ENCODE assay signal across 10 mouse cellular contexts in genomic region chr8:122554786-122555185, GRCm38 (mm10). TPM values are rescaled to one million over a fixed set of nuclear protein-coding genes. Genes with fewer than 3 reads are reported as not detected.
DNase-seq lines count a peak whose midpoint lies in the region; TF ChIP-seq lines count a peak whose summit lies in the region.
"Had no signal": no experiment of that assay in that cellular context is flagged by ENCODE, and none has a peak within 500 bp of the region (broad histone marks: within the 10 kb centered on the region; RNA-seq: fewer than 3 reads in every experiment).

No protein-coding gene starts in this region.

- H3K4me3 ChIP-seq in bone marrow macrophage, adult 2 months (ENCODE audit: insufficient read depth, low read length): no peak overlapping the region
- H3K4me3 ChIP-seq: neural tube, embryonic 13.5 days had no signal

- no peak for TF ChIP-seq POLR2A in bone marrow macrophage, adult 2 months (IDR thresholded peaks at IDR 0.05; ENCODE audit: borderline replicate concordance, low read depth, low read length)

- no peak for TF ChIP-seq CTCF in bone marrow macrophage, adult 2 months (IDR thresholded peaks at IDR 0.05; ENCODE audit: low read depth, low read length)

- DNase-seq in frontal cortex, adult 2 months (ENCODE audit: extremely low spot score in 1 of 2, low spot score in 1 of 2): peak; percentile 60 to 83
- DNase-seq in frontal cortex, postnatal 14 days (ENCODE audit: low spot score in 2 of 2): no peak
- peak; percentile 83 to 89 for DNase-seq in cerebellum, postnatal 14 days
- DNase-seq in left cerebral cortex, postnatal 36 days (ENCODE audit: low spot score in 2 of 2): peak; percentile 61 to 65
- no peak for DNase-seq in B cell, adult 2 months
- DNase-seq in kidney, adult 9 months: no peak
- no peak for DNase-seq in heart, adult 18-20 months

- intact Hi-C loops in left cerebral cortex, postnatal 36 days (cut with DNase I): no loop called here

- peaks cover 37% of the 10 kb centered on the region for H3K4me1 ChIP-seq in bone marrow macrophage, adult 2 months (ENCODE audit: control insufficient read depth, insufficient read depth, low read length)

- H3K27ac ChIP-seq in bone marrow macrophage, adult 2 months (ENCODE audit: insufficient read depth, low read depth, low read length): peak overlapping the region; percentile 94; the same call in 1 of the 2 replicates
- H3K27ac ChIP-seq: liver, embryonic 14.5 days; neural tube, embryonic 13.5 days had no signal

RNA-seq across cellular contexts. Expression of gene Piezo1, which starts 3.7 kb away (rescaled TPM):
- 7.4 and 9.1 TPM in 2 replicates for polyA plus RNA-seq in frontal cortex, adult 2 months (2012; rRNA removed)
- 32.1 and 36.2 TPM in 2 replicates for polyA plus RNA-seq in bone marrow macrophage, adult 2 months (2012; ENCODE audit: insufficient read depth, insufficient read length, missing spikeins)
- 1 to 10 TPM; 6.5 to 7.6 TPM for total RNA-seq in left cerebral cortex, postnatal 36 days (2021)
- total RNA-seq in heart, adult 18-20 months (2021): 10 to 100 TPM; 11.4 to 13.3 TPM

RNA-seq across cellular contexts. Expression of gene Cdt1, which starts 13.0 kb away (rescaled TPM):
- polyA plus RNA-seq in frontal cortex, adult 2 months (2012; rRNA removed): 2.4 and 2.5 TPM in 2 replicates
- 18.5 and 22.9 TPM in 2 replicates for polyA plus RNA-seq in bone marrow macrophage, adult 2 months (2012; ENCODE audit: insufficient read depth, insufficient read length, missing spikeins)
- total RNA-seq in left cerebral cortex, postnatal 36 days (2021): 1 to 10 TPM; 1.8 to 3.5 TPM
- 1 to 10 TPM; 2.5 to 2.8 TPM for total RNA-seq in heart, adult 18-20 months (2021)

RNA-seq across cellular contexts. Expression of gene Aprt, which starts 21.9 kb away (rescaled TPM):
- polyA plus RNA-seq in frontal cortex, adult 2 months (2012; rRNA removed): 66.0 and 67.4 TPM in 2 replicates
- polyA plus RNA-seq in bone marrow macrophage, adult 2 months (2012; ENCODE audit: insufficient read depth, insufficient read length, missing spikeins): 187 and 203 TPM in 2 replicates
- total RNA-seq in left cerebral cortex, postnatal 36 days (2021): 10 to 100 TPM; 54.5 to 62.3 TPM
- 10 to 100 TPM; 40.8 to 42.7 TPM for total RNA-seq in heart, adult 18-20 months (2021)

RNA-seq across cellular contexts. Expression of gene Galns, which starts 56.5 kb away (rescaled TPM):
- polyA plus RNA-seq in frontal cortex, adult 2 months (2012; rRNA removed): 9.4 and 9.5 TPM in 2 replicates
- polyA plus RNA-seq in bone marrow macrophage, adult 2 months (2012; ENCODE audit: insufficient read depth, insufficient read length, missing spikeins): 32.8 and 36.7 TPM in 2 replicates
- total RNA-seq in left cerebral cortex, postnatal 36 days (2021): 1 to 10 TPM; 8.8 to 9.2 TPM
- total RNA-seq in heart, adult 18-20 months (2021): 1 to 10 TPM; 3.6 to 4.0 TPM

RNA-seq across cellular contexts. Expression of gene Trappc2l, which starts 56.7 kb away (rescaled TPM):
- 130 and 153 TPM in 2 replicates for polyA plus RNA-seq in frontal cortex, adult 2 months (2012; rRNA removed)
- polyA plus RNA-seq in bone marrow macrophage, adult 2 months (2012; ENCODE audit: insufficient read depth, insufficient read length, missing spikeins): 55.0 and 59.6 TPM in 2 replicates
- total RNA-seq in left cerebral cortex, postnatal 36 days (2021): 10 to 100 TPM; 78.7 to 84.5 TPM
- total RNA-seq in heart, adult 18-20 months (2021): 10 to 100 TPM; 62.0 to 69.1 TPM

Comparison
In these comparisons a context has a peak if more than half of its experiments do, and no peak if none do; other contexts are left out.
1. DNase-seq: peak in frontal cortex, adult 2 months (2 of 2), cerebellum, postnatal 14 days (2 of 2) and left cerebral cortex, postnatal 36 days (2 of 2); none in frontal cortex, postnatal 14 days (0 of 2), B cell, adult 2 months (0 of 2), kidney, adult 9 months (single experiment) and heart, adult 18-20 months (0 of 2).